Mouse (Mus musculus) intestine, embryonic 14.5 days (tissue): ENCODE data around the gene Cdca7l. TPM values are rescaled to one million over a fixed set of nuclear protein-coding genes. Genes with fewer than 3 reads are reported as not detected.

Experiments used
- ATAC-seq: fragments of 200-750 bp; cut with Nextera tagmentation; replicated peaks from 2 replicates; pipeline ENCODE4 v1.8.0; 2017; ENCODE audit warnings: low read depth, moderate number of reproducible peaks, moderate TSS enrichment, moderate library complexity; ENCODE audit not compliant: low FRiP score, low TSS enrichment
- DNase-seq: peaks from one replicate; pipeline ENCODE4 v3.0.0-alpha.2; 2018; ENCODE audit warnings: low spot score
- H3K27ac ChIP-seq: fragments of 300-500 bp; sonication (generic); 2 replicates; pipeline ENCODE4 v1.5.1; 2014; ENCODE audit warnings: low read depth, mild to moderate bottlenecking, control low read depth
- H3K27me3 ChIP-seq: fragments of 300-500 bp; sonication (generic); replicated peaks from 2 replicates; pipeline ENCODE4 v1.6.1; 2014; ENCODE audit warnings: low read length, control low read depth; ENCODE audit not compliant: control insufficient read depth, insufficient read depth
- H3K36me3 ChIP-seq: fragments of 300-500 bp; sonication (generic); 2 replicates; pipeline ENCODE4 v1.6.1; 2014; ENCODE audit warnings: low read length, control low read depth; ENCODE audit not compliant: control insufficient read depth, insufficient read depth
- H3K4me1 ChIP-seq: fragments of 300-500 bp; sonication (generic); replicated peaks from 2 replicates; pipeline ENCODE4 v1.6.1; 2014; ENCODE audit warnings: low read length, control low read depth, mixed read lengths; ENCODE audit not compliant: control insufficient read depth, insufficient read depth
- H3K4me2 ChIP-seq: fragments of 300-500 bp; sonication (generic); 2 replicates; pipeline ENCODE4 v1.6.1; 2014; ENCODE audit warnings: low read length
- H3K4me3 ChIP-seq: fragments of 300-500 bp; sonication (generic); 2 replicates; pipeline ENCODE4 v1.5.1; 2014; ENCODE audit warnings: low read depth, low read length, control low read depth, mixed read lengths
- H3K9ac ChIP-seq: fragments of 300-500 bp; sonication (generic); 2 replicates; pipeline ENCODE4 v1.6.1; 2014; ENCODE audit warnings: mild to moderate bottlenecking, low read length
- H3K9me3 ChIP-seq: fragments of 300-500 bp; sonication (generic); 2 replicates; pipeline ENCODE4 v1.6.1; 2016; ENCODE audit warnings: low read length, control low read depth; ENCODE audit not compliant: control insufficient read depth
- WGBS: fragments of 180-500 bp; shearing (Covaris S2); extraction: QIAGEN DNeasy Blood & Tissue Kit; methylation state at CpG from one replicate; pipeline ENCODE4 v1.1.7; 2014; 5-methylcytosine and 5-hydroxymethylcytosine counted together
- polyA plus RNA-seq: library from polyadenylated mRNA; unstranded; fragments of >200 nt; fragmentation: Nextera tagmentation; extraction: Ambion mirVana; gene quantifications from 2 replicates; pipeline ENCODE4 v1.2.1, GENCODE M21; 2014

The Cdca7l gene
- polyA plus RNA-seq, 1 experiment from 2014 or later, result 55.7 TPM

DNA sequence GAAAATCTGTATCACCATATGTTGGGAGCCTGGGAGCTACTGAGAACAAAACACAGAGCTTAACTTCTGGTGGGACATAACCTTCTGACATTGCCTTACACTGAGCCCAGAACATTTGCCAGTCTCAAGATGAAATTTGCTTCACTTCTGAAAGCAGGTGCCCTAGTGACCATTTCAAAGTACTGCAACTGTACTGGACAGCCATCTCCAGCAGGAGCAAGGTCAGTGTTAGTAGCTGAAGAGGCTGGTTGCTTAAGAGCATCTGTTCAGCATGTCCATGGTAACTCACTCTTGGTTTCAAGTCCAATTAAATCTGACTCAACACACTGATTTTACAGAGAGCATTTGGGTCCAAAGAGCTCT is 16.8 kb downstream of the Cdca7l start:
- Histone ChIP-seq H3K4me1 (no peaks in the 10 kb centered on the region), H3K27ac (no peak overlapping the region), H3K9me3 (no peaks in the 10 kb centered on the region), H3K4me2 (no peak overlapping the region), H3K36me3 (no peaks in the 10 kb centered on the region), H3K9ac (no peak overlapping the region), H3K27me3 (no peaks in the 10 kb centered on the region), H3K4me3 (no peak overlapping the region)
- ATAC-seq (no peak), DNase-seq (no peak)

DNA sequence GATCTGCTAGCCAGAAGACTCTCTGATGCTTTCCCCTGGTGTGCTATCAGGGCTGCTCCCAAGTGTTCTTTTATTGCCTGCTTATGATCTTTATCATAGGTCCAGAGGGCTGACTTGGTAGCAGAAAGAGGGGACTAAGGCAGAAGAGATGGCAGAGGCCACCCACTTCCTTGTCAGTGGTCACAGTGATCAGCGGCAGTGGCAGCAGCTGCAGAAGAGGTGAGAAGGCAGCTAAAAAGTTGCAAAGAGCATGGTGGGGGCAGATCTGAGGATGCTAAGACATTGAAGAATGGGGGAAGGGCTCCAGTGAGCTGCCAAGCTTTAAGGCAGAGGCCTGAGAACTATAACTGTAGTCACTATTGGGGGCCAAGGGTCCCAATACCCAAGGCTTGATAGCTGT is 17.3 kb downstream of the Cdca7l start:
- DNase-seq (no peak), ATAC-seq (no peak)
- Histone ChIP-seq H3K27me3 (no peaks in the 10 kb centered on the region), H3K9ac (no peak overlapping the region), H3K4me2 (no peak overlapping the region), H3K9me3 (no peaks in the 10 kb centered on the region), H3K36me3 (no peaks in the 10 kb centered on the region), H3K27ac (no peak overlapping the region), H3K4me3 (no peak overlapping the region), H3K4me1 (no peaks in the 10 kb centered on the region)
- 75% methylated on average over 1 of the region's 1 CpGs for WGBS

DNA sequence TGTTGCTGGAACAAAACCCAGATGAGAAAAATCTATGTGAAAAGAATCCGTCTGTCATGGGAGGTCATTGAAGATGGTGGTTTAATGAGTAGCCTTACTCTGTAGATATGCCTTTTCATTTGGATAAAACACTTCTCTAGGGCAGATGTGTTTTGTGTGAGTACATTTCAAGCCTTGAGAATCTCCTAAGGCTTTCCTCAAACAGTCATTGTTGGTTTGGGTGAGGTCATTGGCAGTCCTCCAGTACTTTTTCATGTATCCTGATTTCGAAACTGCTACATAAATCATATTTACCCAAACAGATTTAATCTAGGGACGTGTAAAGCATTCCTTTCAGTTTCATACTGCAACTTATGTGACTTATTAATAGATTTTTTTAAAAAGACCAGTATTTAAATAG is 24.3 kb downstream of the Cdca7l start:
- Histone ChIP-seq H3K36me3 (no peaks in the 10 kb centered on the region), H3K4me1 (no peaks in the 10 kb centered on the region), H3K9me3 (no peaks in the 10 kb centered on the region), H3K27me3 (no peaks in the 10 kb centered on the region), H3K9ac (no peak overlapping the region), H3K4me2 (no peak overlapping the region), H3K4me3 (no peak overlapping the region), H3K27ac (no peak overlapping the region)
- no peak for DNase-seq
- 65% methylated on average over 3 of the region's 3 CpGs for WGBS
- ATAC-seq, result no peak

DNA sequence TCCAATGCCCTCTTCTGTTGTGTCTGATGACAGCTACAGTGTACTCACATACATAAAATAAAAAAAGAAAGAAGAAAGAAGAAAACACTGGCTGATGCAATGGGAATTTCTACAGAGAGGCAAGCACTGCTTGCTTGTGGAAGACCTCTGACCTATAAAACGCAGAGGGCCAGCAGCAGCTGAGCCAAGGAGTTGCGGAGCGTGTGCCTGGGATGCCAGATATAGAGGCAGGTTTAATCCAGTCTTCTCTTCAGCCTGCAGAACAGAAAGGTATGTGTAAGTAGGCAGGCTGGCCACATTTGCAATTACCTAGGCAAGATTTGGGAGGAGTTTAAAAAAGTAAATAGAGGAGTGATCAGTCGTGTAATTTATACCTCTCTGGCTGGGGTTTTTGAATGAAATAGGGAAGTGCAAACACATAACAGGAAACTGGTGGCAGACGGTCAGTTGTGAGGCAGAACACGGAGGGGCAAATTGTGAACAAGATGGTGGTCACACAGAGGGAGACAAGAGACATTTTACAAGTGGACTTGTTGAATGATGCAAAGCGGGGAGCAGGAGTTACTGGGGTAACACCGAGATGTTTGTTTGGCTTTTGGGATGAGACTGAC is 27.4 kb downstream of the Cdca7l start:
- H3K4me1 ChIP-seq, result no peaks in the 10 kb centered on the region
- H3K27me3 ChIP-seq, result no peaks in the 10 kb centered on the region
- 47% methylated on average over 8 of the region's 8 CpGs for WGBS
- no peak overlapping the region for H3K4me2 ChIP-seq
- H3K4me3 ChIP-seq, result no peak overlapping the region
- H3K9ac ChIP-seq, result no peak overlapping the region
- H3K36me3 ChIP-seq, result no peaks in the 10 kb centered on the region
- no peak overlapping the region for H3K27ac ChIP-seq
- ATAC-seq, result 0 out of 2 replicates have a peak, but pooled peaks have one; percentile 47
- no peak for DNase-seq
- no peaks in the 10 kb centered on the region for H3K9me3 ChIP-seq

DNA sequence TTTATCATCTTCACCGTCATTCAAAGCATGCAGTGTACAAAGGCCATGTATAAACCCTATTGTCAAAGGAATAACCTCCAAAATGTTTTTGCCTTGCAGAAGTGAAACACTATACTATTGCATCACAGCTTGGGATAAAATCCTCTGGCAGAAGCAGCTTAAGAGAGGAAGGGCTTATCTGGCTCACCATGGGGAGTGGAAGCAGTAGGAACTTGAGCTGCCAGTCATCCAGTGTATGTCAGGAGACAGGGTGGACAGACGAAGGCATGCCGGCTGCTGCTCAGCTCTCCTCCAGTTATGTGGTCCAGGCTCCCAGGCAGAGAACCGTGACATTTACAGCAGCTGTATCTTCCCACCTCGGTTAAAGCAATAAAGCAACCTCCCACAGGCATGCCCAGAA is 28.1 kb downstream of the Cdca7l start:
- no peak overlapping the region for H3K27ac ChIP-seq
- no peaks in the 10 kb centered on the region for H3K27me3 ChIP-seq

DNA sequence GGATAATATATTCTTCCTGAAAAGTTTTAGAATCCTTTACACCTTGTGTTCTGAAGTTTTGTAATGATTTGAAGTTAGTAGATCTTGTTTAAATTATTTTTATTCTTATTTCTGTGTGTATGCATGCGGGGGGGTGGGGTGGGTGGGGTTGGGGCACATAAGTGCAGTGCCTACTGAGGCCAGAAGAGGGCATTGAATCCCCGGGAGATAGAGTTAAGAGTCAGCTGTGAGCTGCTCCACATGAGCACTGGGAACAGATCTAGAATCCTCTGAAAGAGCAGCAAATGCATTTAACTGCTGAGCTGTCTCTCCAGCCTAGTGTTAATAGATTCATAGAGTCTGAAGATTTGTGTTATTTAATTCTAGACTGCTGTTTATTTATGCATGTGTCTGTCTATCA is 30.6 kb downstream of the Cdca7l start:
- Histone ChIP-seq H3K27me3 (no peaks in the 10 kb centered on the region), H3K9me3 (no peaks in the 10 kb centered on the region), H3K36me3 (no peaks in the 10 kb centered on the region), H3K9ac (no peak overlapping the region), H3K4me1 (no peaks in the 10 kb centered on the region), H3K4me2 (no peak overlapping the region), H3K27ac (no peak overlapping the region), H3K4me3 (no peak overlapping the region)
- DNase-seq, result no peak
- 79% methylated on average over 2 of the region's 2 CpGs for WGBS
- no peak for ATAC-seq

More for the DNA sequence above, 28.1 kb downstream of the Cdca7l start:
- Histone ChIP-seq H3K9ac (no peak overlapping the region), H3K36me3 (no peaks in the 10 kb centered on the region), H3K4me2 (no peak overlapping the region), H3K9me3 (no peaks in the 10 kb centered on the region), H3K4me1 (no peaks in the 10 kb centered on the region), H3K4me3 (no peak overlapping the region)
- 35% methylated on average over 5 of the region's 5 CpGs for WGBS
- ATAC-seq (no peak), DNase-seq (no peak)

DNA sequence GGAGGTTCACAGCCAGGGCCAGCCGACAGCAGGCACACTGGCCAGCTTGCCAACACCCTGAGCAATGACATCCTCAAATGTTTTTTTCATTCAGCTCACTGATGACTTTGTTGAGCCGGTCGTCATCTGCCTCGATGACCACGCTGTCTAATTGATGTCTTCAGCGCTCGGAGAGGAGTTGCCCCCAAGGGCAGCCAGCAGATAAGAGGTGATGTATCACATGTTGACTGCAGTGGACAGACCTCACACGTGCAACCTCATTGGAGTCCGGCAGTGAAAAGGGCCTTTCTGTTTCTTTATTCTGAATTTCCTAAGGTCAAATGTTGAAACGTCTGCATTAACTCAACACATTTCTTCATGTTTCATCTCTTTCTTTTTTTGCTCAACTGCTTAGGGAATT is 31.3 kb downstream of the Cdca7l start:
- DNase-seq (no peak), ATAC-seq (no peak)
- Histone ChIP-seq H3K4me2 (no peak overlapping the region), H3K4me3 (no peak overlapping the region), H3K27me3 (no peaks in the 10 kb centered on the region), H3K4me1 (no peaks in the 10 kb centered on the region), H3K36me3 (no peaks in the 10 kb centered on the region), H3K27ac (no peak overlapping the region), H3K9me3 (no peaks in the 10 kb centered on the region), H3K9ac (no peak overlapping the region)
- 24% methylated on average over 10 of the region's 10 CpGs for WGBS

DNA sequence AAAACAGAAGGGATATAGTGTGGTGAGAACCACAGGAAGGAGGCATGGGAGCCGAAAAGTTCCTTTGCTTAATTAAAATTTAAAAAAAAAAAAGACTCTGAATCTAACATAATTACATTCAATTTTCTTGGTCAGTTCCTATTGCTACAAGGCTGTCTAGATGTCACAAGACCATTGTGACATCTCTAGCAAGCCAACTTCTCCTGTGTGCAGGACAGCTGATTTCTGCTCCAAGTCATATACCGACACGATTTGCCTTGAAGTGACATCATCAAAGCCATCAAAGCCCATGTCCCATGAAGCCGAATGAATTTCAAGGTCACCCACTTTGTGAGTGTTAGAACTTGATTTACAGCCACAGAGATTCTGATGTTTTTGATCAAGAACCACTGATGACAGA is 33.3 kb downstream of the Cdca7l start:
- H3K36me3 ChIP-seq, result no peaks in the 10 kb centered on the region
- no peak overlapping the region for H3K9ac ChIP-seq
- no peak overlapping the region for H3K27ac ChIP-seq
- ATAC-seq (no peak), DNase-seq (no peak)
- H3K4me2 ChIP-seq, result no peak overlapping the region
- no peaks in the 10 kb centered on the region for H3K9me3 ChIP-seq
- no peaks in the 10 kb centered on the region for H3K27me3 ChIP-seq
- no peaks in the 10 kb centered on the region for H3K4me1 ChIP-seq
- no peak overlapping the region for H3K4me3 ChIP-seq
- 81% methylated on average over 4 of the region's 4 CpGs for WGBS

DNA sequence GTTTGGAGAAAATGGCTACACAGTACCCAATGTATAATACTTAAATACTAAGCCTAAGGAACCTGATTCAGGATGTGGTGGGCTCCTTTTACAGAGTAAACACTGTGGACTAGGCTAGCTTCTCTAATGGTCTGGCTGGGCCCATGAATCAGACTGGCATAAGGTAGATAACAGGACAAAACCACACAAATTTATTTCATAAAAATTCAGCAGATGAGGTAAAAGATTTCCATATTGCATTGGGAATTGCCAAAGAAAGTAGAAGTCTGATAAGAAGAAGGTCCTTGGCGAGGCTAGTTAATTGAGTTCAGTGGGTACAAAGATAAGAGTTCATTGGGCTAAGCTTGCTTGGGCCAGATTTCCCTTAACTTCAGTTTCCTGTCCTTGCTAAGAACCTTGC is 36.6 kb downstream of the Cdca7l start:
- no peaks in the 10 kb centered on the region for H3K27me3 ChIP-seq
- no peak overlapping the region for H3K4me3 ChIP-seq
- no peak overlapping the region for H3K4me2 ChIP-seq
- H3K27ac ChIP-seq, result no peak overlapping the region
- DNase-seq (no peak), ATAC-seq (no peak)
- WGBS, result 76% methylated on average over 1 of the region's 1 CpGs
- H3K9me3 ChIP-seq, result no peaks in the 10 kb centered on the region
- H3K36me3 ChIP-seq, result no peaks in the 10 kb centered on the region
- no peak overlapping the region for H3K9ac ChIP-seq
- no peaks in the 10 kb centered on the region for H3K4me1 ChIP-seq
